9 mouse cellular contexts compared by ENCODE assay signal in genomic region chr7:123982461-123983038, GRCm38 (mm10). TPM values are rescaled to one million over a fixed set of nuclear protein-coding genes. Genes with fewer than 3 reads are reported as not detected.
DNase-seq lines count a peak whose midpoint lies in the region; ATAC-seq and TF ChIP-seq lines count a peak whose summit lies in the region.
"Had no signal": no experiment of that assay in that cellular context is flagged by ENCODE, and none has a peak within 500 bp of the region (broad histone marks: within the 10 kb centered on the region; RNA-seq: fewer than 3 reads in every experiment).

Hs3st4 (plus strand) TSS chr7:123982869.

- ATAC-seq in forebrain, embryonic 16.5 days: peak; percentile 74
- peak; percentile 66 for ATAC-seq in midbrain, embryonic 16.5 days

- H3K4me1 ChIP-seq in ES-E14 (ENCODE audit: control insufficient read depth in 2 of 2, insufficient read depth in 2 of 2, low read length in 2 of 2, poor library complexity in 1 of 2): no peaks in the 10 kb centered on the region
- H3K4me1 ChIP-seq in forebrain, embryonic 16.5 days (replicated peaks; ENCODE audit: control insufficient read depth, insufficient read depth, low read length): peaks cover 12% of the 10 kb centered on the region
- peaks cover 9% of the 10 kb centered on the region; the same call in 1 of the 2 replicates for H3K4me1 ChIP-seq in midbrain, embryonic 16.5 days (ENCODE audit: control insufficient read depth, insufficient read depth, low read length)

- peak within 1 kb of the TSS; percentile 79 for H3K4me2 ChIP-seq in forebrain, embryonic 16.5 days (ENCODE audit: low read length)
- H3K4me2 ChIP-seq in midbrain, embryonic 16.5 days (ENCODE audit: low read length): peak within 1 kb of the TSS; percentile 79

- H3K4me3 ChIP-seq in ES-E14 (ENCODE audit: insufficient read depth in 1 of 2, low read depth in 1 of 2, low read length in 2 of 2, poor library complexity in 1 of 2, severe bottlenecking in 1 of 2): peak within 1 kb of the TSS; percentile 74 to 83
- H3K4me3 ChIP-seq in forebrain, embryonic 16.5 days (replicated peaks; ENCODE audit: low read length): peak within 1 kb of the TSS; percentile 59
- peak within 1 kb of the TSS; percentile 69 for H3K4me3 ChIP-seq in midbrain, embryonic 16.5 days (ENCODE audit: low read depth, low read length)
- H3K4me3 ChIP-seq: erythroblast, embryonic 14.5 days had no signal

- WGBS in forebrain, embryonic 16.5 days: under 1% methylated on average over 63 of the region's 74 CpGs
- under 1% methylated on average over 53 of the region's 74 CpGs for WGBS in midbrain, embryonic 16.5 days

- H3K9me3 ChIP-seq in ES-E14 (ENCODE audit: control insufficient read depth, insufficient read depth, low read depth, low read length): no peaks in the 10 kb centered on the region
- H3K9me3 ChIP-seq in forebrain, embryonic 16.5 days (ENCODE audit: control insufficient read depth, low read length): no peaks in the 10 kb centered on the region
- H3K9me3 ChIP-seq in midbrain, embryonic 16.5 days (replicated peaks; ENCODE audit: control insufficient read depth, low read length, poor library complexity, severe bottlenecking): no peaks in the 10 kb centered on the region

- peaks cover 36% of the 10 kb centered on the region for H3K27me3 ChIP-seq in forebrain, embryonic 16.5 days (replicated peaks; ENCODE audit: control insufficient read depth, insufficient read depth, low read length)
- peaks cover 5% of the 10 kb centered on the region for H3K27me3 ChIP-seq in midbrain, embryonic 16.5 days (ENCODE audit: control insufficient read depth, insufficient read depth, low read depth, low read length)

- H3K9ac ChIP-seq in ES-E14 (ENCODE audit: insufficient read depth, low read depth, low read length, poor library complexity, severe bottlenecking): peak within 1 kb of the TSS; percentile 65
- H3K9ac ChIP-seq in forebrain, embryonic 16.5 days (replicated peaks; ENCODE audit: low read depth, low read length): peak within 1 kb of the TSS; percentile 60
- H3K9ac ChIP-seq in midbrain, embryonic 16.5 days (ENCODE audit: low read depth, low read length): peak within 1 kb of the TSS; percentile 51

- in situ Hi-C loops in ES-E14 (cut with MboI; ENCODE audit: low sequenced_read_pairs in 2 of 2, unreplicated experiment in 2 of 2): no loop called here

- no peaks in the 10 kb centered on the region for H3K36me3 ChIP-seq in ES-E14 (ENCODE audit: control insufficient read depth, insufficient read depth, low read length, poor library complexity, severe bottlenecking)
- no peaks in the 10 kb centered on the region for H3K36me3 ChIP-seq in forebrain, embryonic 16.5 days (ENCODE audit: control insufficient read depth, insufficient read depth)
- H3K36me3 ChIP-seq in midbrain, embryonic 16.5 days (ENCODE audit: control insufficient read depth, insufficient read depth, low read length): no peaks in the 10 kb centered on the region

- no peak within 1 kb of the TSS for H3K27ac ChIP-seq in ES-E14 (ENCODE audit: insufficient read depth, low read depth, low read length, poor library complexity, severe bottlenecking)
- peak within 1 kb of the TSS; percentile 34 for H3K27ac ChIP-seq in forebrain, embryonic 16.5 days (ENCODE audit: low read length)
- H3K27ac ChIP-seq in midbrain, embryonic 16.5 days (ENCODE audit: low read length): peak within 1 kb of the TSS; percentile 54; the same call in 1 of the 2 replicates

- peak; percentile 32 to 50 for DNase-seq in cerebellum, postnatal 14 days
- no peak for DNase-seq in cerebellum, adult 8-10 months
- DNase-seq in ES-E14 (ENCODE audit: low read depth, low spot score): peak; percentile 16
- DNase-seq in layer of hippocampus, postnatal 25 days (ENCODE audit: extremely low spot score in 1 of 2, low spot score in 1 of 2): peak; percentile 9 to 36
- DNase-seq in spleen, postnatal 10 days (ENCODE audit: low spot score in 2 of 2): no peak
- no peak for DNase-seq in thymus, postnatal 14 days

TF ChIP-seq in ES-E14, 5 proteins besides CTCF, POLR2A, EP300 and RAD21:
- TF ChIP-seq CHD2 (IDR thresholded peaks at IDR 0.05; ENCODE audit: low read depth, low read length): no peak
- TF ChIP-seq HCFC1 (IDR thresholded peaks at IDR 0.05; ENCODE audit: borderline replicate concordance, insufficient read depth, low read length): no peak
- TF ChIP-seq ZNF384 (IDR thresholded peaks at IDR 0.05; ENCODE audit: low read depth, low read length): no peak
- TF ChIP-seq ZC3H11A (IDR thresholded peaks at IDR 0.05; ENCODE audit: borderline replicate concordance, low read depth, low read length): no peak
- no peak for TF ChIP-seq MAFK (IDR thresholded peaks at IDR 0.05; ENCODE audit: insufficient read depth, low read depth, low read length)
TF ChIP-seq in ES-E14: peak in this region for 0.

RNA-seq across cellular contexts. Expression of gene Hs3st4, which starts in this region (rescaled TPM):
- total RNA-seq in ES-E14 (2012; rRNA removed): 0.40 and 0.53 TPM in 2 replicates
- polyA plus RNA-seq in forebrain, embryonic 16.5 days (2015; fragmentation: Nextera tagmentation; extraction: Ambion mirVana): 12.4 and 18.0 TPM in 2 replicates
- 10 to 100 TPM; 85.5 to 88.6 TPM for total RNA-seq in layer of hippocampus, postnatal 25 days (2021)
- 19.5 and 20.3 TPM in 2 replicates for polyA plus RNA-seq in midbrain, embryonic 16.5 days (2015; fragmentation: Nextera tagmentation; extraction: Ambion mirVana)
- polyA plus RNA-seq: erythroblast, embryonic 14.5 days had no signal

Comparison
In these comparisons a context has a peak if more than half of its experiments do, and no peak if none do; other contexts are left out.
1. RNA of gene Hs3st4 (total RNA-seq): 85.5 to 88.6 TPM in layer of hippocampus, postnatal 25 days; 0.40 to 0.53 TPM in ES-E14; every median in the first group is over 10 times any median in the second.
2. DNase-seq: peak in cerebellum, postnatal 14 days (2 of 2) and layer of hippocampus, postnatal 25 days (2 of 2); none in cerebellum, adult 8-10 months (single experiment), spleen, postnatal 10 days (0 of 2) and thymus, postnatal 14 days (single experiment).
3. Peak in DNase-seq, H3K4me3 ChIP-seq and H3K9ac ChIP-seq in ES-E14; RNA of the gene not detected or under 1 TPM.
4. Peak in every context shown above with its lines, with median percentiles within 50 percentile points of each other: H3K4me3 ChIP-seq and H3K9ac ChIP-seq.